Mouse (Mus musculus) spleen, adult 12 weeks (tissue): ENCODE results near the gene Aunip.

Source experiments
- DNase-seq: peaks from one replicate; pipeline ENCODE4 v3.0.0; 2022; ENCODE audit warnings: low spot score

Aunip gene

GRCm38 (mm10) chr4:134553631-134554030 lies 42.8 kb downstream of the Aunip start:
- no peak for DNase-seq

- DNase-seq = no peak
These were observed 45.3 kb downstream of the Aunip start for GRCm38 (mm10) chr4:134555956-134556580.

GRCm38 (mm10) chr4:134557626-134558249 lies 46.9 kb downstream of the Aunip start:
- DNase-seq = no peak

GRCm38 (mm10) chr4:134558570-134559113 lies 47.8 kb downstream of the Aunip start:
- DNase-seq = no peak

- no peak for DNase-seq
These were observed 48.4 kb downstream of the Aunip start for GRCm38 (mm10) chr4:134559154-134559553.

- no peak for DNase-seq
These were observed 49.9 kb downstream of the Aunip start for GRCm38 (mm10) chr4:134560699-134561098.

- DNase-seq = no peak
These were observed 51.2 kb downstream of the Aunip start for GRCm38 (mm10) chr4:134562014-134562413.

GRCm38 (mm10) chr4:134563624-134564023 lies 52.8 kb downstream of the Aunip start:
- DNase-seq = no peak

GRCm38 (mm10) chr4:134564093-134564492 lies 53.3 kb downstream of the Aunip start:
- no peak for DNase-seq

GRCm38 (mm10) chr4:134567377-134568226 lies 56.8 kb downstream of the Aunip start:
- DNase-seq = no peak

- no peak for DNase-seq
These were observed 58.4 kb downstream of the Aunip start for GRCm38 (mm10) chr4:134569205-134569604.

- no peak for DNase-seq
These were observed 59.0 kb downstream of the Aunip start for GRCm38 (mm10) chr4:134569831-134570230.

- no peak for DNase-seq
These were observed 60.1 kb downstream of the Aunip start for GRCm38 (mm10) chr4:134570704-134571451.

GRCm38 (mm10) chr4:134572449-134573300 lies 61.9 kb downstream of the Aunip start:
- no peak for DNase-seq
